10 mouse cellular contexts compared by ENCODE assay signal in the genomic region with DNA sequence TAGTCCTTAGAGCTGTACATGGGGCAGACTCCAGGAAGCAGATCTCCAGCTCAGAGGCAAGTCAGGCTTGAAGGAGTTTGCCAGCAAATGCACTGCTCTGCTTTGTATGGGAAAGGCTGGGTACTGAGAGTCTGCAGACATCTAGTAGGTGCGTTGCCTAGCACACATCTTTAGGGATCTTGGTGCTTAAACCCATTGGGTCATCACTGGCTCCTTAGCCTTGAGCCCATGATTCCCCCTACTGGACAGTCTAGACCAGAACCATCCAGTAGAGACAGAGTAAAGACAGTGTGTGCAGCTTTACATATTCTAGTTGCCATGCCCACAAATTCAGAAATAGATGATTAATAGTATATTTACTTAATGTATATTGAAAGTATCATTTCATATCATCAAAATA. TPM values are rescaled to one million over a fixed set of nuclear protein-coding genes. Genes with fewer than 3 reads are reported as not detected.
DNase-seq lines count a peak whose midpoint lies in the region; ATAC-seq and TF ChIP-seq lines count a peak whose summit lies in the region.
"Had no signal": no experiment of that assay in that cellular context is flagged by ENCODE, and none has a peak within 500 bp of the region (broad histone marks: within the 10 kb centered on the region; RNA-seq: fewer than 3 reads in every experiment).

No protein-coding gene starts in this region.

- 84% methylated on average over 1 of the region's 1 CpGs for WGBS in heart, embryonic 16.5 days
- WGBS in thymus, adult 2 months = 86% methylated on average over 1 of the region's 1 CpGs
- WGBS in limb, embryonic 10.5 days = 90% methylated on average over 1 of the region's 1 CpGs
- WGBS in midbrain, embryonic 16.5 days = 96% methylated on average over 1 of the region's 1 CpGs

- no peak overlapping the region for H3K4me3 ChIP-seq in heart, embryonic 16.5 days (ENCODE audit: low read length)
- 0 out of 2 replicates have a peak overlapping the region, but pooled peaks have one; percentile 3 for H3K4me3 ChIP-seq in thymus, adult 2 months (ENCODE audit: control insufficient read depth, insufficient read depth, low read length)
- H3K4me3 ChIP-seq in limb, embryonic 10.5 days = no peak overlapping the region
- no peak overlapping the region for H3K4me3 ChIP-seq in midbrain, embryonic 16.5 days (ENCODE audit: low read depth, low read length)
- H3K4me3 ChIP-seq: forebrain, embryonic 12.5 days had no signal

- peaks cover 41% of the 10 kb centered on the region for H3K4me1 ChIP-seq in heart, embryonic 16.5 days (ENCODE audit: control insufficient read depth, insufficient read depth, low read length)
- peaks cover 63% of the 10 kb centered on the region for H3K4me1 ChIP-seq in thymus, adult 2 months (replicated peaks; ENCODE audit: control insufficient read depth, insufficient read depth, low read length)
- peaks cover 63% of the 10 kb centered on the region for H3K4me1 ChIP-seq in limb, embryonic 10.5 days
- H3K4me1 ChIP-seq in midbrain, embryonic 16.5 days (ENCODE audit: control insufficient read depth, insufficient read depth, low read length) = peaks cover 8% of the 10 kb centered on the region

- TF ChIP-seq CTCF in thymus, adult 2 months (IDR thresholded peaks at IDR 0.05; ENCODE audit: borderline replicate concordance, control insufficient read depth, extremely low read depth, insufficient read depth, low read length, poor library complexity) = no peak

- intact Hi-C loops in heart, postnatal 25 days (cut with DNase I) = no loop called here

- no peaks in the 10 kb centered on the region for H3K36me3 ChIP-seq in heart, embryonic 16.5 days (ENCODE audit: control insufficient read depth, insufficient read depth)
- H3K36me3 ChIP-seq in thymus, adult 2 months (ENCODE audit: control insufficient read depth, insufficient read depth, low read length) = no peaks in the 10 kb centered on the region
- H3K36me3 ChIP-seq in limb, embryonic 10.5 days = no peaks in the 10 kb centered on the region
- no peaks in the 10 kb centered on the region for H3K36me3 ChIP-seq in midbrain, embryonic 16.5 days (ENCODE audit: control insufficient read depth, insufficient read depth, low read length)
- H3K36me3 ChIP-seq: forebrain, embryonic 12.5 days had no signal

- no peaks in the 10 kb centered on the region for H3K9me3 ChIP-seq in heart, embryonic 16.5 days (replicated peaks; ENCODE audit: control insufficient read depth, low read length)
- H3K9me3 ChIP-seq in limb, embryonic 10.5 days (replicated peaks) = no peaks in the 10 kb centered on the region
- H3K9me3 ChIP-seq in midbrain, embryonic 16.5 days (replicated peaks; ENCODE audit: control insufficient read depth, low read length, poor library complexity, severe bottlenecking) = no peaks in the 10 kb centered on the region
- H3K9me3 ChIP-seq: forebrain, embryonic 12.5 days had no signal

- no peak overlapping the region; the same call in 1 of the 2 replicates for H3K9ac ChIP-seq in heart, embryonic 16.5 days (ENCODE audit: low read length)
- no peak overlapping the region for H3K9ac ChIP-seq in midbrain, embryonic 16.5 days (ENCODE audit: low read depth, low read length)
- H3K9ac ChIP-seq: forebrain, embryonic 12.5 days had no signal

- 0 out of 2 replicates have a peak overlapping the region, but pooled peaks have one; percentile 2 for H3K4me2 ChIP-seq in heart, embryonic 16.5 days (ENCODE audit: low read depth, low read length)
- no peak overlapping the region for H3K4me2 ChIP-seq in midbrain, embryonic 16.5 days (ENCODE audit: low read length)
- H3K4me2 ChIP-seq: forebrain, embryonic 12.5 days; midbrain, embryonic 11.5 days had no signal

- no peak for DNase-seq in heart, postnatal 25 days (ENCODE audit: low spot score)
- DNase-seq in thymus, adult 2 months = no peak
- DNase-seq in thymus, postnatal 0 days (ENCODE audit: low spot score) = no peak
- no peak for DNase-seq in limb, embryonic 10.5 days (ENCODE audit: low spot score)
- DNase-seq in cerebellum, adult 11-12 months = no peak
- DNase-seq: layer of hippocampus, postnatal 36 days had no signal

- H3K27ac ChIP-seq in heart, embryonic 16.5 days (ENCODE audit: low read length) = peak overlapping the region; percentile 69
- H3K27ac ChIP-seq in thymus, adult 2 months (ENCODE audit: control insufficient read depth, insufficient read depth, low read length) = peak overlapping the region; percentile 95
- peak overlapping the region; percentile 75 for H3K27ac ChIP-seq in limb, embryonic 10.5 days
- H3K27ac ChIP-seq in midbrain, embryonic 16.5 days (ENCODE audit: low read length) = no peak overlapping the region
- H3K27ac ChIP-seq: forebrain, embryonic 12.5 days had no signal

- TF ChIP-seq POLR2A in thymus, adult 2 months (IDR thresholded peaks at IDR 0.05; ENCODE audit: control insufficient read depth, extremely low read depth, insufficient read depth, low read length, poor library complexity) = no peak

- ATAC-seq in heart, embryonic 16.5 days (replicated peaks; ENCODE audit: extremely low read depth, insufficient read depth, low FRiP score) = no peak
- ATAC-seq in midbrain, embryonic 16.5 days = no peak

- no peaks in the 10 kb centered on the region for H3K27me3 ChIP-seq in heart, embryonic 16.5 days (ENCODE audit: control insufficient read depth, insufficient read depth, low read length)
- no peaks in the 10 kb centered on the region for H3K27me3 ChIP-seq in thymus, adult 2 months (ENCODE audit: control insufficient read depth, insufficient read depth, low read length)
- H3K27me3 ChIP-seq in limb, embryonic 10.5 days (ENCODE audit: low read depth, poor library complexity, severe bottlenecking) = no peaks in the 10 kb centered on the region
- H3K27me3 ChIP-seq in midbrain, embryonic 16.5 days (ENCODE audit: control insufficient read depth, insufficient read depth, low read depth, low read length) = no peaks in the 10 kb centered on the region

RNA-seq across cellular contexts. Expression of gene Hdac7, which starts 3.5 kb away (rescaled TPM):
- polyA plus RNA-seq in heart, embryonic 16.5 days (2015; fragmentation: Nextera tagmentation; extraction: Ambion mirVana) = 30.9 and 31.7 TPM in 2 replicates
- 10 to 100 TPM; 30.3 to 33.0 TPM for total RNA-seq in heart, postnatal 25 days (2021)
- polyA plus RNA-seq in thymus, adult 2 months (2012; rRNA removed) = 827 and 963 TPM in 2 replicates
- 111 and 122 TPM in 2 replicates for polyA plus RNA-seq in thymus, postnatal 0 days (2015; fragmentation: Nextera tagmentation; extraction: Ambion mirVana)
- 28.5 and 32.1 TPM in 2 replicates for polyA plus RNA-seq in limb, embryonic 10.5 days (2016; fragmentation: Nextera tagmentation; extraction: Ambion mirVana)
- polyA plus RNA-seq in midbrain, embryonic 16.5 days (2015; fragmentation: Nextera tagmentation; extraction: Ambion mirVana) = 28.6 and 31.5 TPM in 2 replicates
